Mouse (Mus musculus) cerebellum, postnatal 4 days (tissue): Measurements from ENCODE around the gene Tmem150a.

Experiments used
- DNase-seq, 2 experiments: peaks; one replicate each; pipeline ENCODE4 v3.0.0; 2022; ENCODE audit warnings: low spot score in 2 of 2, mixed read lengths in 1 of 2

Gene Tmem150a

DNA sequence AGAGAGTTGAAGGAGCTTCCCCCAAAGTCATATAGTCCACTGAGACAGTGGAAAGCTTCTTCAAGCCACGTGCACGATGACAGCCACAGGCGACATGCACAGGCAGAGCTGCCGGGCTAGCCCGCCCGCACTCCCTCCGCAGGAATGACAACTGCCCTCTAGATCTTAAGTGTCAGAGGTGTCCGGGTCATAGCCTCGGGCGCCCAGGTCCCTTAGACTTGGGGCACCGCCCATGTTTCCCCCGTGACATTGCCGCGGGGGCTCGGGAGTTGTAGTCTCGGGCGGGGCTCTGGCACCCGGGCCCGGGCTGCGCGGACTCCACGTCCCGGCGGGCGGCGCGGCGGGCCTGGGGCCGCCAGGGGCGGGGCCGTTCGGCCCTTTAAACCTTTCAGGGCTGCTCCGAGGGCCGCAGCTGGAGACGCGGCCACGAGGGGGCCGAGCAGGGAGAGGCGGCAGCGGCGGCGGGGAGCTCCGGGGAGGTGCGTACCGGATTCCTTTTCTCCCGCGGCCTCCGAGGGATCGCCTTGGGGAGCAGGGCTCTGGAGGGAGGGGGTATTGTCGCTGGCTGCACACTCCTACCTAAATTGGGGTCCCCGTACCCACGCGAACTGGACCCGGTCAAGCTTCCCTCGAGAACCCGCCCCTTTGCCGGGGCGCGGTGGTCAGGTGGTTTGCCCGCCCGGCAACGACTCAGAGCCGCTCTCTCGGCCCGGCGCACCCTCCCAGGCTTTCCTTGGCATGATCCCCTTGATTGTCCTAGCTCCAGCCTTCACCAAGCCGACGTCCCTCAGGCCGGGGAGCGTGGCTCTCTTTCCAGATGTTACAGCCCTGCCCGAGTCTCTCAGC lies at the start of gene Tmem150a:
Gene Tmem150a (plus strand): TSS at position 382 of the 846 bp plus-strand sequence.
- peak; percentile 62 to 70 for DNase-seq

DNA sequence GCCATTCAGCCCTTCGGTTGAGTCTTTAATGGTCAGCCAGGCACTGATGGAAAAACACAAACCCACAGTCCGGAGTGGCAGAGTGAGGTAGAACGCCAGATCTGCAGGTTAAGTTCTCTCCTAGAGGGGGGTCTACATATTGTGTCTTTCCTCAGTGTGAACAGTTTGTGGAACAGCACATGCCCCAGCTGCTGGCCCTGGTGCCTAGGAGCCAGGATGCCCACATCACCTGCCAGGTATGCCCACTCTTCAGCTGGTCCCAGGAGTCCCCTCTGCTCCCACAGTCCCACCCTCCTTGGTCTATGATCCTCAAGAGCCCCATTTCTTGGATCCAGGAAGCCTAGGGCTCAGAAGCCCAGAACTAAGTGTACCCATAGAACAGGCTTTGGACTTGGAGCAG lies 43.0 kb upstream of the Tmem150a start:
- no peak for DNase-seq

DNA sequence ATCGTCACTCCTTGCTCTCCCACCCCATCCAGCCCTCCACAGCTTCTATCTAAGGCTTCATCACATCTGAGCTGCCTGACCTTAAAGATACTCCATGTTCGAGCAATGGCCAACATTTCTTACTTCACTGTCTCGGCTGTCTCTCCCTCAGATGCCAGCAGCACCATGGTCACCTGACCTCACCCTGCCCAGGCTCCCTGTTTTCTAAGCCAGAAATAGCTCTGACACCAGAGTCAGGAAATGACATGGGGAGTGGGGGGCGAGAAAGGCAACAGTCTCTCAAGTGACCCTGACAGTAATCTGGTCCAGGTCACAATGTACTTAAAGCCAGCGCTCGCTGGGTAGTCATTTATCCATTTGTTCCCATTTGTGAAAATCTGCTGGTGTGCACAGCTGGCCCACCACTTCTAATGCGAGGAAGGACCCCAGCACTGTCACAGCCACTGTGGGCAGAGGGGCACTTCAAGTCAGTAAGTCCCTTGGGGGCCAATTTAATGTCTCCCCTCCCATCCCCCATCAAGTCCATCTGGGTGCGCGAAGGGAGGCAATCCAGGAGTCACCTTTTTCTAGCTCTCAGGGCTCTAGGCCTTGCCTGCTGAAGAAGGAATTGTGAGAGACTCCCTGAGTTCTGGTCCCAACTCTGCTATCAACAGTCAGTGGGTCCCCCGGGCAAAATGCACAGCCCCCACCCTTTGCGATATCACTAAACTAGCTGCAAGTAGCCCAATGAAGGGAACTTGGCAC lies 42.0 kb upstream of the Tmem150a start:
- DNase-seq = no peak

DNA sequence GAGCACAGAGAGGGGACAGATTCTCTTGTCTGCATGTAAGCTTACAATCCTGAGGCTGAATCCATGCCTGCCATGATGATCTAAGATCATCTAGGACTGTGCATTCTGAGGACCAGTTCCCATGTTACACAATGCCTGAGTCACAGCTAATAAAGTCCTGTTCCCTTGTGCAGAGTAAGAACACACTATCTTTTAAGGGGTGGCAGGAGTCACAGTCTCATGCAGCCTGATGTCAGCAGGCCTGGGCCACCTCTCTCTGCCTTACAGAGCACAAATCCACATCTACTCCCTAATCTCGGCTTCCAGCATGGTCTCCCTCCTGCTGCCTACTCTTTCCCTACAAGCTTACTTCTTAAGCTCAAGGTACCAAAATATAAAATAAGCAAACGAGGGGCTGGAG lies 39.9 kb upstream of the Tmem150a start:
- no peak for DNase-seq

DNA sequence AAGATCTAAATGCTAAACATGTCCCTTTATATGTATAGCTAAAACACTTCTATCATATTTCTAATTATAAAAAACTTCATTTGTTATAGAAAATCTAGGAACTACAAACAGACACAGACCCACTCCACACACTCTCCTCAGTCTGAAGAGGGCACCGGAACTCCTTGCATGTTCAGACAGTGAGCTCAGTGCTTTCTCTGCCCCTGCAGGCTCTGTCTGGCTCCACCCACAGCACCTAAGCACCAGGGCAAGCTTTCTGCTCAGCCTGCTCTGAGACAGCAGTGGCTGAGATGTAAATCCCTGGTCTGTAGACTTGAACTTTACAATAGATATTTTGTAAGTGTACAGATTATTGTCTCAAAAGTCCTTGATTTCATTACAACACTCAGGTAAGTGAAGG lies 39.2 kb upstream of the Tmem150a start:
- no peak for DNase-seq

DNA sequence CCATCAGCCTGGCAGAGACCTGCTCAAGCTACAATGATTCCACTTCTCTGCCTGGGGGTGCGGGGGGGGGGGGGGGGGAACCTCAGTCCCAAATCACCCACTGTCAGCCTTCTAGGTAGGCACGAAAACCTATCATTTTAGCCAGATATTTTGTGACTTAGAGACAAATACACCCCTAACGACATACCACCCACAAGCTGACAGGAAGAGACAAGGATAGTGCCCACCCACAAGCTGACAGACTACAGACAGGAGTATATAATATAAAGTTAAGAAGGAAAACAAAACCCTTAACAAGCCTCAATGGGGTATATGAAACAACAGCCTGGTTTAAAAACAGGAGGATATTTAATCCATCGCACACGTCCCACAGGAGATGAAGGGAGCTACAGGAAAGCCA lies 36.8 kb upstream of the Tmem150a start:
- no peak for DNase-seq

DNA sequence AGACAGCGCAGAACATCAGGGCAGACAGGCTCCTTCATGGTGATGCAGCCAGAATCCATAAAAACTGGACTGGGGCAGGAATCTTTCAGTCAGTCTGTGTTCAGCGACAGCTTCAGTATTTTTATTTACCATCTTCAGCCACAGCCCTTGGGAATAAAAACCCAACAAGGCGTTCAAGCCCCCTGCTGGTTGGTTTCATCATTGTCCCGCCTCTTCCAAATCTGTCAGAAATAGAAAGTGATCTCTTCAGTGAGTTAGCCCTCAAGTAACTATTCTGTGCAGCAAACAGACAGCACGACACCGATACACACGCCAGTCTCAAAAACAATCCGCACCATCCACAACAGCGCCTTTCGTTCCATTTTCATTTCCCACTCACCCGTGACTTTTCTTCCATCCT lies 36.2 kb upstream of the Tmem150a start:
- DNase-seq = no peak

DNA sequence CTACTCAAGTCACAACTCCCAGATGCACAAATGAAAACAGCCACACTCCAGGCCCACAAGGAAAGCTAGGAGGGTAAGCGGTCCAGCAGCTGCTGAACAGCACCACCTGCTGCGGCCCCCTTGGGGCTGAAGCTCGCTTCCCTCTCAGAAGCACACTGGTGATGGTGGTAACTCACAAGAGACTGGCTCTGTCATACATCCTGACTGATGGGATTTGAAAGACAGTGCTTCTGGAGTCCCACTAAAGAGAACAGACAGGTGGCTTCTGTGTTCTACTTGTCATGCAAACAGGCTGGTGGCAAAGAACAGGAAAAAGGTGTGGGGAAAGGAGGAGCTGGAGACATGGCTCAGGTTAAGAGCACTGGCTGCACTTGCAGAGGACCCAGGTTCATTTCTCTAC lies 32.3 kb upstream of the Tmem150a start:
- DNase-seq = no peak

DNA sequence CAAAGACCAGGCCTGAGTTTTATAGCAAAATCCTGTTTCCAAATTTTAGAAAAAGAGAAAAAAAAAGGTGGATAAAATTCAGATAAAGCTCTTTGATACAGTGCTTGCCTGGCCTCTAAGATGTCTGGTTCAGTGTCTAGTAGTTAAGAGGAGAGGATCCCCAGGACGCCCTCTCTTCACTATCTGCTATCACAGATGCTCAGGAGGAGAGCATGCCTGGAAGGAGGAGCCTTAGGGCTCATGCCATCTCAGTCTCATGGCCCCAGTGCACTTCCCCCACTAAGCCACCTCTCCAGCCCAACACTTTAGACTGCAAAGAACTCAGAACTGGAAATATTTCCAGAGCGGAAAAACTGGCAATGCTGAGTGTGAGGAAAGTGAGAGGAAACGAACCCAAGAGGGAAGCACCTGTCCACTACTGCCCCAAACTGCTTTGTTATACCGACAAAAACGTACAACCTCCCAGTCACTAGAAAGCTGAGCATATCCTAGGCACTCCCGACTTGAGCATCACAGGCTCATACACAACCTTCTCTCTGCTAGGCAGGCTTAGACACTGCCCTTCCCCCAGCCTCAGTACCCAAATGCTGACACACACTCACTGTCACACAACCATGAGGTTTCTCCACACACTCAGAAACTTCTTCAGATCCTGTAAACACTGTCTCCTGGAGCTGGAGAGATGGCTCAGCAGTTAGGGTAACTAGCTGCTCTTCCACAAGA lies 31.3 kb upstream of the Tmem150a start:
- no peak for DNase-seq

DNA sequence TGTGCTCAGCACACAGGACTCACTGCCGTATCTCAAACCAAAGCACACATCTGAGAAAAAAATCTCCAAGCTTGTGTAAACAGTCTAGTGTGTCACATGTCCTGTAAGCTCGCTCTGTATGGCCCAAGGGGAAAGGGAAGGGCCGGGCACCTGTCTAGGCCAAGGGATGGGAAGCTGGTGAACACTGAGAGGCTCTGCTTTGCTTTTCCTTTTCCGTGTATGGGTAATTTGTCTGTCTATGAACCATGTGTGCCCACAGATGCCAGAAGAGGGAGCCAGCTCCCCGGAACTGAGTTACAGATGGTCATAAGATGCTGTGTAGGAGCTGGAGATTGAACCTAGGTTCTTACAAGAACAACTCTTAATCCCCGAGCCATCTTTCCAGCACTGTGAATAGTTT lies 29.0 kb upstream of the Tmem150a start:
- DNase-seq = no peak

DNA sequence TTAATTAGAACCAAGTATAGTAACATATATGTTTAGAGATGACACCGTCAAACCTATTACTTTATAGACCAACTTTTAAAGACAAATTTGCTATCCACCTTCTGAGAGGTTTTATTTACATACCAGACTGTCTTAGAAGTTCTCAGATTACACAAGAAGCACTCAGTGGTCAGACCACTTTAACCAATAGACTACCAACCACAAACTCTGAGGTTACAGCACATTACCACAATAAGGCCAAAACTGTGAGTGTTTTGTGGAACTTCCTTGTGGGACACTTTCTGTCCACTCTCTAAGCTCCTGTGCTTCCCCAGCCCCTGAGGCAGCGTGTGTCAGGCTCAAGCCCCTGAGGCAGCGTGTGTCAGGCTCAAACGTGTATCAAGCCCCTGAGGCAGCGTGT lies 26.2 kb upstream of the Tmem150a start:
- no peak for DNase-seq

DNA sequence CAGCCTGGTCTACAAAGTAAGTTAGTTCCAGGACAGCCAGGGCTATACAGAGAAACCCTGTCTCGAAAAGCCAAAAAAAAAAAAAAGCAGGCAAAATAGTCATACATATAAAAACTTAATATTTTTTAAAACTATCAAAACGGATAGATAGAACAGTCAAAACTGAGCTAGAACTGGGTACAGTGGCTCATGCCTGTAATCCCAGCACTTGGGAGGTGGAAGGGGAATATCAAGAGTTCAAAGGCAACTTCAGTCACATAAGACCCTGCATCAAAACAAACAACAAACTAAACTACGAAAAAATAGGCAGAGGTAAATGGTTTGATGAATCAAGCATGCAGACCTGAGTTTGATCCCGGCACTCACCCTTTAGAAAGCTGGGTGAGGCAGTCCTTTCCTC lies 25.1 kb upstream of the Tmem150a start:
- no peak for DNase-seq

DNA sequence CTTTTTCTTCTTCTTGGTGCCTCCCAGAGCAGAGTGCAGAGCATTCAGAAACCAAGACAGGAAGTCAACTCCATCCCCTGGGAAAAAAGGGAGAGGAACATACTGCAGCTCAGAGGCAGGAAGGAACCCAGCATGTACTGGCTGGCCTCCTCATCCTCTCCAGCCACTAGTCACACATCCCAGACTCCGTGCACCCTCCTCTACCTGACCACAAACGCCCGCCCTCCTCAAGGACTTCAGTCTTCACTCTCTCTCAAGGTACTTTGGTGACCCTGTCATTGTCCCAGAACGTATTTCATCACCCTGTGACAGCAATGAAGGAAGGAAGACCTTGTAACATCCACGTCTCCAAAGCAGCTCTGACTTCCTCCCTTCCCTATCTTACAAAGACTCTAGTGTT lies 22.1 kb upstream of the Tmem150a start:
- no peak for DNase-seq

DNA sequence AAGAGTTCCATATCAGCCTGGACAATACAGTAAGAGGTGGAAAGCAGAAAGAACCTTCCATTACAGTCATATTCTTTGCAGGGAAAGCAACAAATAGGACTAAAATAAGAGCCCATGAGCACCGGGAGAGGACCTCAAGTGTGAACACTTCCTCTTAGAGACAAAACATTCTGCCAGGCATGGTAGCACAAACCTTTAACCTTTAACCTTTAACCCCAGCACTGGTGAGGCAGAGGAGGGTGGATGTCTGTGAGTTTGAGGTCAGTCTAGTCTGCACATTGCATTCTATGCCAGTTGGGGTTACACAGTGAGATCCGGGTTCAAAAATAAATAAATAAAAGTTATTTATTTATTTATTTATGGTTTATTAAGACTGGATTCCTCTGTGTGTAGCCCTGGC lies 14.8 kb upstream of the Tmem150a start:
- DNase-seq = no peak

DNA sequence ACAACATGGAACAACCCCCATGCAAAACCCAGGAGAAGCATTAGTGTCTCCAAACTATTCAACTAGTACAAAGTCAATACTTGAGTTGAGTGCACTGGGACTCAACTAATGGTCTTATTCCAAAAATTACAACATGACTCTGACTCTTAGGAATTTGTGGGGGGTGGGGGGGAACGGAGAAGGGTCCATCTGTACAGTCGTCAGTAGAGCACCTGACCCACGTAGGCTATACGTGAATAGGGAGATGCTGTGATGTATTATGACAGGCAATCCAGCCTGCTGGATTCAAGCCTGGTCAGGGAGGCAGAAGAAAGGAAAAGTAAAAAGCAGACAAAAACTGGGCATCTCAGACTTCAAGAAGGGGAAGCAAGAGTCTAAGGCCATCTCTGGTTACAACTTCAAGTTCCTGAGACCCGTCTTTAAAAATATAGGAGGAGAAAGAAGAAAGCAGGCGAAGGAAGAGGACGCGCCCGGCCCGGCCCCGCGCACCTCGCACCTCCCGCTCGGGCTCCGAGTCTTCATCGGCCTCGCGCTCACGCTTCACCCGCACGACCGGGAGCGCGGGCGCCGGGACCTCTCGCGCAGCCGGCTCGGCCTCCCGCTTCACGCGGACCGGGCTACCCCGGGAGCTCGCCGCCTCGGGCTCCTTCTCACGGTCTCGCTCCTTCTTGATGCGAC lies 10.7 kb upstream of the Tmem150a start:
- no peak for DNase-seq

DNA sequence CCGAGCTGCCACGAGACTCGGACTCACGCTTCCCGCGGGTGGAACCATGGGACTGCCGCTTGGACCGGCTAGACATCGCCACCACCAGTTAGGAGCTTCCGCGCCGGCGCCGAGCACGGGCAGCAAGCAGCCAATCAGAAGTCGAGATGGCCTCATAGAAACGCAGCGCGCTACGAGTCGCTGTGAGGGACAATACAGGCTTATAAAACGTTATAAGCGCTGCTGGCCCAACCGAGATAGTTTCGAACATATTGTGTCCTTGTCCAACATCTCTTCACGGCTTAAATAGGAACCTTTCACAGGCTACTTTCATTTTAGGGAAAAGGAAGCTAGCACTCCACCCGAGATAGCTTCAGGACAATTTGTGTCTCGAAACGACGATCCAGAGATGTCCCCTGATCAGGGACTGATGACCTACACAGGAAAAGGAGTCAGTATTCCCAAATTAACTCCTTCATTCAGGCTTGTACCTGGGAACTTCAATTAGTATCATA lies 10.1 kb upstream of the Tmem150a start, which contains the start of gene Usp39:
Gene Usp39 (minus strand): TSS at position 111 of the 494 bp plus-strand sequence.
- DNase-seq = peak; percentile 81 to 89

DNA sequence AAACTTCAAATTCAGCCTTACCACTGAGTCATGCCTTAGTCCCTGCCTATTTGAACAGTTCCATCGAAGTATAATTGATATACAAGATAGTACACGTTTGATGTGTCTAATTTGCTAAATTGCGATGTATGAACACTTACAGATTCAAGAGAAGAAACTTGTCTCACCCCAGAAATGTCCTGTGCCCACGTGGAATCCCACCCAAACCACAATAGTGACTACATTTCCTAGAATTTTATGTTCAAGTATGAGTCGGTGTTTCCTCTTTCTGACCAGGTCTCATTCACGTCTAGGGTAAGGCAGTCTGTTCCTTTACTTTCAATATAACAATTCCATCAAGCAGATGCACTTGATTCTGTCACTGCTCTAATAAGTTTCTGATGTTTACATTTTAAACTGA lies 9.6 kb upstream of the Tmem150a start:
- no peak for DNase-seq

DNA sequence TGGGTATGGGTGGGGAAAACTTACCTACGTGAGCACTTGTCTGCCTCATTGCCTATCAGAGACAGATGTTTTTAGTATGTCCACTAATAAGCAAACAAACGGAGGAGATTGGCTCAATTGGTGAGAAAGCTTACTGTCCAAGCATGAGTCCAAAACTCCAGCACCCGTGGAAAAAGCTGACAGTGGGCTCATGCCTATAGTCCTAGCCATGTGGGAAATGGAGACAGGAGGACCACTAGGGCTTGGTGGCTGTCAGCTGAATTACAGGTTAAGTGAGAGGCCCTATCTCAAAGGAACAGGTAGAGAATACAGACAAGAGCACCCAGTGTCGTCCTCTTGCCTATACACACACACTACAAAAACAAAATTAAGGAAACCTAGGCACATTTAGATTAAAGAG lies 9.0 kb upstream of the Tmem150a start:
- DNase-seq = no peak

DNA sequence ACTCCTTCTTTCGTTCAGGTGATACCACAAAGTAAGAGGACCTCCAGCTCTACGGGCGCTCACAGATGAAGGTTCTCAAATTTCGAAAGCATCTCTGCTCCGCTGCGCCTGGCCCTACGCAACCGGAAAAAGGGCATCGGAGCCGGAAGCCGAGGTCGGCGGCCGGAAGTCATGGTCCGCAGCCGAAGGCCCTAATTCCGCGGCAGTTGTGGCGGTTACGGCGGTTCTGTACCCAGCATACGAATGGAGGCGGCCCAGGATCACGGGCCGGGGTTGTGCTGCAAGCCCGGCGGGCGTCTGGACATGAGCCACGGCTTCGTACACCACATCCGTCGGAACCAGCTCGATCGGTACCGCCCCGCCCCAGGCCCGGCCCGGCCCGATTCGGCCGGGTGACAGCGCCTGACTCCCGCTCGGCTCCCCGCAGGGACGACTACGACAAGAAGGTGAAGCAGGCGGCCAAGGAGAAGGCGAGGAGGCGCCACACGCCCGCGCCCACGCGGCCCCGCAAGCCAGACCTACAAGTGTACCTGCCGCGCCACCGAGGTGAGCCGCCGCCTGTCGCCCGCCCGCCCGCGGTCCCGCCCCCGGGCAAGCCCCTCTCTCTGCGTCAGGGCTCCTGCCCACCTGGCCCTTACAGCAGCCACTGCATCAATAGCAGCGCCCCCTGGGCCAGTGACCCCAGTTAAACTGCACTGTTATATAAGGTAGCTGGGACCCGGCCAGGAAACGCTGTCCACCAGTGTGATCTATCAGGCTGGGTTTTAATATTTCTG lies 7.9 kb upstream of the Tmem150a start, which contains the start of gene 0610030E20Rik:
Gene 0610030E20Rik (plus strand): TSS at position 152 of the 776 bp plus-strand sequence.
- DNase-seq = peak; percentile 55 to 69

DNA sequence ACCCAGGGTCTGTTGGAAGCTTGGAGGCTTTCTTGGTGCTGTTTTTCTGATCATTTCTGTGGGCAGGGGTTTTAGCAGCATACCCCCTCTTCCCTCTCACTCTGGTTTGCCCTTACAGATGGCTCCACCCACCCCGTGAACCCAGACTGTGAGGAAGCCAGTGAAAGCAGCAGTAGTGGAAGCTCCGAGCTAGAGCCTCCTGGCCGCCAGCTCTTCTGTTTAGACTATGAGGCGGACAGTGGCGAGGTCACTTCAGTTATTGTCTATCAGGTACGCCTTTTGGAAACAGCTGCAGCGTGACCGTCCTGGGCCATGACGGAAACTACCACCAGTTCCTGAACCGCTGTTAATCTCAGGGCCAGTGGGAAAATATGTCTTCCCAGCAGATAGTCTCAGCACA lies 6.8 kb upstream of the Tmem150a start:
- no peak for DNase-seq

DNA sequence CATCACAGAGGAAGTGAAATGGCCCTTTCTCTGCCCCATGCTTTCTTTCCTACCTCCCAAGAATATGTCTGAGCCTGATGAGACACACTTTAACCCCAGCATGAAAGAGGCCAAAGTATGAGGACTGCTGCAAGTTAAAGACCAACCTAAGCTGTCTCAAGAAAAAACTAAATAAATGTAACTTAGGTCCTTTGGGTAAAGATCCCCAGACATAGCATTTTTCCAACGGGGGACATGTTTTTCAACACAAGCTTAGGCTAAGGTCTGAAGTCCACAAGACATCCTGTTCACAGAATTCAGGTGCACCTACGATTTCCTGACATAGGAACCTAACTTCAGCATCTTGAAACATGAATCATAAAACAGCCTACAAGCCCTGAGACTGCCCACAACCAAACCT lies 5.0 kb upstream of the Tmem150a start:
- DNase-seq = no peak
